Mouse (Mus musculus): Measurements from ENCODE around the gene Arhgef10l.
"Not testable (repeated sequence)": the region's sequence is repeated elsewhere in the genome, so short reads cannot be mapped to it uniquely, and the experiment has no call there.

The Arhgef10l gene

GRCm38 (mm10) chr4:140574863-140575262, 90.9 kb downstream of the Arhgef10l start:
- DNase-seq (ENCODE audit: low spot score in 2 of 2), result not testable (repeated sequence)

DNA sequence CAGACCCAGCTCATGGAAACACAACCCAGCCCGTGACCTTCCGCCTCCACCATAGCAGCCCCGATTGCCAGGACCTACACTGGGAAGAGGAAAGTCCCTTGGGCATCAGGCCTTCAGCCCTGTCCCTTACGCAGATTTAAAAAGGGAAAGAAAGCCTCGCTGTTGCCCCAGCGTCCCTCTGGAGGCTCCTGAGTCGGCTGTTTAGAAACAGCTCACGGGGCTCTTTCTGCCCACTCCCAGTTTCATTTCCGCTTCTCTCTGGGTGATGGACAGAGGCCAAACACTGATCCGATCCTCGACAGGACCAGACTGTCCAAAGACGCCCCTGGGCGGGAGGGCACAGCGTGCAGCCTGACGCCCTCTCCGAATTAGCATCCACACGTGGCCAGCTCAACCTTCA, 93.4 kb downstream of the Arhgef10l start:
- no peak for DNase-seq (ENCODE audit: low spot score in 2 of 2)

DNA sequence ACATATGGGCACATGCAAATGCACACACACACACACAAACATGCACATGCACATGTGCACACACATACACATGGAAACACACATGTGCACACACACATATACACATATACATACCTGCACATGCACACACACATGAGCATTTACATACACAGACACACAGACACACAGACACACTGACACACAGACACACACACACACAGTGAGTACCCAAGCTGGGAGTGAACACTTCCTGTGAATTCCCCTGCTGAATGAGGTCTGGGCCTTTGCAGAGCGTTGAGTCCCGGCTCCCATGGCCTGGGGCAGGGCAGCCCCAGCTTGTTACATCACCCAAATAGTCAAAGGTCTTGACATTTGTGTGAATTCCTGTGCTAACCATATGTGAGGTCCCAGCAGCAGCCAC, 96.4 kb downstream of the Arhgef10l start:
- no peak for DNase-seq (ENCODE audit: low spot score in 2 of 2)

DNA sequence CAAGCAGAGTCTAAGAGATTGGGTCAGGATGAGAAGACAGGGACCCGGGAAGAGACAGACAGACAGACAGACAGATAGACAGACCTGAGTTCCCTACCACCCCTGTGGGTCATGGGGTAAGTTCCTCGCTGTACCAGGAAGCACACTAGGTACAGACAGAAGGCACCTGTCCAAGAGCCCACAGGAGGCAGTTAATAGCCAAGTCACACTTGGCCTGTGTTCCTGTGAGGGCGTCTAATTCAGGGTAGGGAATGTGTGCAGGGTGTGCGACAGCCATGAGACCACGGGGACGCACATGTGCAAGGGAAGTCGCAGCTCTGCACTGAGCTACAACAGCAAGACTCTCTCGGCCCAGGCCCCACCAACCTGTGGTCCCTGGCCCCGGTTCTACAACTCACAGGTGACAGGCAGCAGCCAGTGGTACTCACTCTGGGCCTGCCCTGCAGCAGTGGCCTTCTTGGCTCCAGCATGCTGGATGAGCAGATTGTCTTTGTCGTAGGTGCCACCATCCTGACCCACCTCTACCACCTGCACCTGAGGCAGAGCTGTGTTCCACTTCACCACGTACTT, 97.8 kb downstream of the Arhgef10l start:
- DNase-seq (ENCODE audit: low spot score in 2 of 2), result no peak

GRCm38 (mm10) chr4:140566785-140567184, 99.0 kb downstream of the Arhgef10l start:
- DNase-seq (ENCODE audit: low spot score in 2 of 2), result no peak

- not testable (repeated sequence) for DNase-seq (ENCODE audit: low spot score in 2 of 2)
These were observed 101.4 kb downstream of the Arhgef10l start for GRCm38 (mm10) chr4:140564459-140564858.

- DNase-seq (ENCODE audit: low spot score in 2 of 2), result no peak
These were observed 103.2 kb downstream of the Arhgef10l start for GRCm38 (mm10) chr4:140562461-140563178.

DNA sequence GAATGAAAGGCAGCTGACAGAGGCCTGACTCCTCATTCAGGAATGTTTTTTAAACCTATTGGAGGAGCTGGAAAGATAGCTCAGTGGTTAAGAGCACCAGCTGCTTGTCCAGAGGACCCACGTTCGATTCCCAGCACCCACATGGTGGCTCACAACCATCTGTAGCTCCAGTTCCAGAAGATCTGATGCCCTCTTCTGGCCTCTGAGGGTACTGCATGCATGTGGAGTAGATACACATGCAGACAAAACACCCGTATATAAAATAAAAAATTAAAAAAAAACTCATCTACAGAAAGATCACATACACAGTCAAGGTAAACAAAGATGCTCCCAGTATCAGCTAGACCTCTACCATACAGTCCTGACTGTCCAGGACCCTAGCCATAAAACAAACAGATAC, 104.1 kb downstream of the Arhgef10l start:
- DNase-seq (ENCODE audit: low spot score in 2 of 2), result no peak

DNA sequence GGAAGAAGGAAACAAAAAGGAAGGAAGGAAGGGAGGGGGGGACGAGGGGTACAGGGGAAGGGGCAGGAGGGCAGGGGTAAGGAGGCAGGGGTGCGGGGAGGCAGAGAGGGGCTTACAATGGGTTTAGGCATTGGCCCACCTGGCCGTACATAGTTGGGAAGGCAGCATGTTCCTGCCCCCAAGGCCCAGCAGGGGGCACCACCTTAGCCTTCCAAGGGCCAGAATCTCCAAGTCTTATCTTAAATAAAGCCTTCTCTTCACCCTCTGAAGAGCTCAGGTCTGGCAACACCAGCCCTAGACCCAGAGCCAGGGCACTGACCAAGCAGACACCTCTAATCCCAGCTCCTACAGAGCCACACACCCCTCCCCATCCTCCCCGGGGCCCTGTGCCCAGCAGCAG, 106.0 kb downstream of the Arhgef10l start:
- no peak for DNase-seq (ENCODE audit: low spot score in 2 of 2)

GRCm38 (mm10) chr4:140558193-140558592, 107.6 kb downstream of the Arhgef10l start:
- no peak for DNase-seq (ENCODE audit: low spot score in 2 of 2)

DNA sequence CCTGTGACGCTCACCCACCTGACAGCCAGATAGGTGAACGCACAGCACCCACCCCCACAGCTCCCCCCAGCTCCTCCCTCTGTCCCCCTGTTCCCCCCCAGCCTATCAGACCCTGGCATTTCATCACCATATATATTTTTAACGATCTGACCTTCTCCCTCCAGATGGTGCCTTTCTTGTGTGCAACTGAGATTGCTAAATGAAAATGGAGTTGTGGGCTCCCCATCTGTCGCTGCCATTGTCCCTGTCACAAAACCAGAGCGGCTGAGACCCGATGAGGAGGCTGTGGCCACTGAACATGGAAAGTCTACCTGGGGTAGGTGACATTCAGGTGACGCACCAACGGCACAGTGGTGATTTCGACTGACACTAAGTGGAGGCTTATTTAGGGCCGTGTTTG, 109.3 kb downstream of the Arhgef10l start:
- DNase-seq (ENCODE audit: low spot score in 2 of 2), result no peak

GRCm38 (mm10) chr4:140555273-140555672, 110.5 kb downstream of the Arhgef10l start:
- peak; percentile 23 to 28 for DNase-seq (ENCODE audit: low spot score in 2 of 2)

- no peak for DNase-seq (ENCODE audit: low spot score in 2 of 2)
These were observed 111.3 kb downstream of the Arhgef10l start for GRCm38 (mm10) chr4:140554552-140554951.

DNA sequence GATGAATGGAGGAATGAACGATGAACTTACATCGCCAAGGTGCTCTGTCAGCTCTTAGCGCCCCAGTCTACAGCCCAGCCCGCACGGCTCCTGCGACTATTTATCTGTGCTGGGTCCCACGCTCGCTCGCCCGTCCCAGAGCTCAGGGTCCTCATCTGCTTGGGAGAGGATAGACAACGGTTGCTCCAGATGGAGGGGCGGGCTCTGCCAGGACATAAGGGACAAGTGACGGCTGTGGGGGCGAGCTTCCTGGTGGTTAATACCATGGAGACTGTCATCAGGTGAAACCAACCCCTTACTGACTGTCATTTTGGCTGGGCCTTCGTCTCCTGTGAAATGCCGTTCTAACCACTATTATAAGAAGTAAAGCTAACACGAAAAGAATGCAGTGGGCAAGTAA, 114.0 kb downstream of the Arhgef10l start:
- no peak for DNase-seq (ENCODE audit: low spot score in 2 of 2)

GRCm38 (mm10) chr4:140550670-140551069, 115.1 kb downstream of the Arhgef10l start:
- no peak for DNase-seq (ENCODE audit: low spot score in 2 of 2)

GRCm38 (mm10) chr4:140549975-140550374, 115.8 kb downstream of the Arhgef10l start:
- no peak for DNase-seq (ENCODE audit: low spot score in 2 of 2)

GRCm38 (mm10) chr4:140547488-140547887, 118.3 kb downstream of the Arhgef10l start:
- DNase-seq (ENCODE audit: low spot score in 2 of 2), result peak; percentile 43 to 59

GRCm38 (mm10) chr4:140539125-140539524, 126.7 kb downstream of the Arhgef10l start:
- DNase-seq (ENCODE audit: low spot score in 2 of 2), result peak in 1 of 2 experiments; percentile 39

DNA sequence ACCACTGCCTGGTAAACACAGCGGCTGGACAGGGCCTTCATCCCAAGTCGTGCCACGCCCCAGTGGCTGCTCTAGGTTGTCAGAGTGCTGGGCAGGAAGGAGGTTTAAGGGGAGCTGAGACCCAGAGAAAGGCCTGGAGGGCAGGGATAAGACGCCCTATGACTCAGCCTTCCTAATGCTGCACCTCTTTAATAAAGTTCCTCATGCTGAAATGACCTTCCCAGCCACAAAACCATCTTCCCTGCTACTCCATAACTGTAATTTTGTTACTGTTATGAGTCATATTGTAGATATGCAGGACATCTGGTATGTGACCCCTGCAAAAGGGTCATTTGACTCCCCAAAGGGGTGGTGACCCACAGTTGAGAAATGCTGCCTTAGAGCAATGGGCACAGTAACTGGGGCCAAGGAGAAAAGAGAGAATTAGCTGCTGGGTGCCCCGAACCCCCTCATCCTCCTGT, 128.2 kb downstream of the Arhgef10l start:
- no peak for DNase-seq (ENCODE audit: low spot score in 2 of 2)

GRCm38 (mm10) chr4:140535323-140535722, 130.5 kb downstream of the Arhgef10l start:
- DNase-seq (ENCODE audit: low spot score in 2 of 2), result no peak

DNA sequence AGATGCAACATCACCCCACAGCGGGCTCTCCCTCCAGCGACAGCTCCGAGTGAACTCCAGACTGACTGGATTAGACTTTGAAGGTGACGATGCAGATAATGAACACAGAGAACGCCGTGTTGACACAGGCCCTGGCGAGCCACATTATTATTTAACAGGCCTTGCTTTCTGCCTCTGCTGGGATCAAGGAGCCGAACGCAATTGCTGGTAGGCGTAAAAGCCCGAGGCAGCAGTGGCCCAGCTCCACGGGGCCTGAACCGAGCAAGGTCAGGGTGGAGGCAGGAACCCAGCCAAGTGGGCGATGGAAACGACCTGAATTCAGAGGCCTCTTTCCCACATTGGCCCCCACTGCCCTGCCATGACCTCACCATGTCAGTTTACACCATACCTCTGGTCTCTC, 133.5 kb downstream of the Arhgef10l start:
- DNase-seq (ENCODE audit: low spot score in 2 of 2), result no peak

GRCm38 (mm10) chr4:140531024-140531423, 134.8 kb downstream of the Arhgef10l start:
- DNase-seq (ENCODE audit: low spot score in 2 of 2), result peak in 1 of 2 experiments; percentile 21

DNA sequence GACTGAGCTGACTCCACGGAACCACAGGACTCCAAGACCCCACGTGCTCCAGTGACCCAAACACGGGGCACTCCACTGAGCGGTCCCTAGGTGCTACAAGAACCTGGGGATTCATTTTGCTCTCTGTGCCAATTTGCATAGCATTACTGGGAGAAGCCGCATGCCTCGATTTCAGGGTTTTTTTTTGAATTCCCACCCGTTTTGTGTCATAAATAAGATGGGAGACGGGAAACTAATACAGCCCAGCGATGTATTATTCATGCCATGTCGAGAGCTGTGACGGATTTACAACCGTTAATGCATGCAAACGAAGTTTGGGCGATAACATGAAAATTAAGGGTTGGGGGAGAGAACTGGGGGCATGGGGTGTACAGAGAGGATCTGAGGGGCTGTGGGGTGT, 136.1 kb downstream of the Arhgef10l start:
- DNase-seq (ENCODE audit: low spot score in 2 of 2), result no peak
